Mouse (Mus musculus) CH12.LX (cell line): ENCODE measurements at regions not wholly inside any gene's neighbourhood (a gene's known extent, or its start where the extent isn't known, plus 50 kb on each side); places are given as distances from the start of the nearest gene placed in this dataset.

Experiments used
- DNase-seq: peaks from one replicate; pipeline ENCODE4 v3.0.0-alpha.2; 2013; ENCODE audit errors: extremely low read depth
- H3K27ac ChIP-seq: 2 replicates; pipeline ENCODE4 v1.5.1; 2012; ENCODE audit warnings: low read depth, mild to moderate bottlenecking, control low read depth, moderate library complexity; ENCODE audit not compliant: insufficient read depth
- H3K27me3 ChIP-seq: replicated peaks from 2 replicates; pipeline ENCODE3; 2012; ENCODE audit warnings: inconsistent platforms
- H3K36me3 ChIP-seq, 2 experiments: replicated peaks in 1 of 2; 2 replicates each; pipeline versions ENCODE3 to v1.6.1; 2012; ENCODE audit warnings: inconsistent platforms in 1 of 2, low read length in 1 of 2, mild to moderate bottlenecking in 1 of 2, mixed read lengths in 1 of 2, moderate library complexity in 1 of 2; ENCODE audit not compliant: control insufficient read depth in 1 of 2, insufficient read depth in 1 of 2
- H3K4me1 ChIP-seq, 2 experiments: 2 replicates each; pipeline ENCODE4 v1.6.1; 2012; ENCODE audit warnings: inconsistent platforms in 1 of 2, moderate library complexity in 1 of 2; ENCODE audit not compliant: insufficient read depth in 2 of 2, control insufficient read depth in 1 of 2
- H3K4me2 ChIP-seq: 2 replicates; pipeline ENCODE4 v1.6.1; 2012; ENCODE audit warnings: low read depth, mild to moderate bottlenecking, control low read depth; ENCODE audit not compliant: poor library complexity, insufficient read depth, severe bottlenecking
- H3K4me3 ChIP-seq, 3 experiments: fragments of 150-350 bp in 1 of 3; sonication (generic) in 1 of 3; replicated peaks in 1 of 3; 2 replicates each; pipeline versions ENCODE3 to v1.5.1; 2011 to 2012; ENCODE audit warnings: low read depth in 2 of 3, low read length in 2 of 3, mild to moderate bottlenecking in 2 of 3, moderate library complexity in 2 of 3, control low read depth in 1 of 3, improper control_type of control experiment in 1 of 3, inconsistent platforms in 1 of 3, mixed read lengths in 1 of 3; ENCODE audit not compliant: poor library complexity in 1 of 3
- H3K79me2 ChIP-seq: replicated peaks from 2 replicates; pipeline ENCODE4 v1.6.1; 2012; ENCODE audit warnings: mild to moderate bottlenecking, moderate library complexity; ENCODE audit not compliant: control insufficient read depth, poor library complexity, insufficient read depth, severe bottlenecking; ENCODE audit errors: extremely low read depth
- H3K9ac ChIP-seq: 2 replicates; pipeline ENCODE4 v1.6.1; 2012; ENCODE audit warnings: low read depth, mild to moderate bottlenecking, control low read depth, moderate library complexity; ENCODE audit not compliant: insufficient read depth
- H3K9me3 ChIP-seq: replicated peaks from 2 replicates; pipeline ENCODE3; 2012; ENCODE audit warnings: low read length, inconsistent platforms, mixed read lengths
- BHLHE40 ChIP-seq: IDR thresholded peaks from 2 replicates; pipeline ENCODE4 v1.6.1; 2011; ENCODE audit warnings: mild to moderate bottlenecking, low read depth, low read length, improper control_type of control experiment
- CHD2 ChIP-seq: IDR thresholded peaks from 2 replicates; pipeline ENCODE4 v1.6.1; 2011; ENCODE audit warnings: low read length, improper control_type of control experiment
- E2F4 ChIP-seq: IDR thresholded peaks from 2 replicates; pipeline ENCODE4 v1.6.1; 2011; ENCODE audit warnings: low read depth, low read length, improper control_type of control experiment; ENCODE audit not compliant: insufficient replicate concordance
- ELF1 ChIP-seq: IDR thresholded peaks from 2 replicates; pipeline ENCODE4 v1.6.1; 2014; ENCODE audit warnings: low read depth, mild to moderate bottlenecking, inconsistent platforms, low read length, improper control_type of control experiment
- EP300 ChIP-seq: IDR thresholded peaks from 2 replicates; pipeline ENCODE4 v1.6.1; 2011; ENCODE audit warnings: low read length, improper control_type of control experiment
- GABPA ChIP-seq: IDR thresholded peaks from 2 replicates; pipeline ENCODE4 v1.6.1; 2012; ENCODE audit warnings: low read depth, low read length, improper control_type of control experiment, inconsistent platforms; ENCODE audit not compliant: insufficient replicate concordance
- HCFC1 ChIP-seq: IDR thresholded peaks from 2 replicates; pipeline ENCODE4 v1.6.1; 2012; ENCODE audit warnings: low read depth, mild to moderate bottlenecking, inconsistent platforms, low read length, improper control_type of control experiment
- IRF4 ChIP-seq: IDR thresholded peaks from 2 replicates; pipeline ENCODE4 v1.6.1; 2014; ENCODE audit warnings: low read depth, mild to moderate bottlenecking, inconsistent platforms, low read length, improper control_type of control experiment
- JUND ChIP-seq: conservative IDR thresholded peaks from 2 replicates; pipeline ENCODE4 v1.6.1; 2011; ENCODE audit warnings: low read depth, low read length, improper control_type of control experiment
- MAFK ChIP-seq: IDR thresholded peaks from 2 replicates; pipeline ENCODE4 v1.6.1; 2011; ENCODE audit warnings: low read length, improper control_type of control experiment; ENCODE audit not compliant: insufficient replicate concordance
- MAX ChIP-seq: IDR thresholded peaks from 2 replicates; pipeline ENCODE4 v1.6.1; 2011; ENCODE audit warnings: low read length, improper control_type of control experiment
- MEF2A ChIP-seq: IDR thresholded peaks from 2 replicates; pipeline ENCODE4 v1.6.1; 2014; ENCODE audit warnings: low read depth, mild to moderate bottlenecking, inconsistent platforms, low read length, improper control_type of control experiment, borderline replicate concordance
- MXI1 ChIP-seq: IDR thresholded peaks from 2 replicates; pipeline ENCODE4 v1.6.1; 2011; ENCODE audit warnings: mild to moderate bottlenecking, low read depth, low read length, improper control_type of control experiment
- NRF1 ChIP-seq: IDR thresholded peaks from 2 replicates; pipeline ENCODE4 v1.6.1; 2014; ENCODE audit warnings: low read depth, mild to moderate bottlenecking, inconsistent platforms, low read length, improper control_type of control experiment, moderate library complexity
- PAX5 ChIP-seq: IDR thresholded peaks from 2 replicates; pipeline ENCODE4 v1.6.1; 2012; ENCODE audit warnings: low read length, inconsistent platforms, mixed read lengths
- POLR2AphosphoS2 ChIP-seq: IDR thresholded peaks from 2 replicates; pipeline ENCODE4 v1.6.1; 2011; ENCODE audit warnings: low read depth, low read length, improper control_type of control experiment
- RCOR1 ChIP-seq: conservative IDR thresholded peaks from 2 replicates; pipeline ENCODE4 v1.6.1; 2012; ENCODE audit warnings: low read depth, mild to moderate bottlenecking, inconsistent platforms, low read length, improper control_type of control experiment
- SIN3A ChIP-seq: IDR thresholded peaks from 2 replicates; pipeline ENCODE4 v1.6.1; 2012; ENCODE audit warnings: low read length, improper control_type of control experiment, inconsistent platforms
- SMC3 ChIP-seq: IDR thresholded peaks from 2 replicates; pipeline ENCODE4 v1.6.1; 2011; ENCODE audit warnings: low read depth, low read length, improper control_type of control experiment
- TBP ChIP-seq: conservative IDR thresholded peaks from 2 replicates; pipeline ENCODE4 v1.6.1; 2011; ENCODE audit warnings: low read depth, low read length, improper control_type of control experiment
- UBTF ChIP-seq: IDR thresholded peaks from 2 replicates; pipeline ENCODE4 v1.6.1; 2012; ENCODE audit warnings: low read depth, mild to moderate bottlenecking, inconsistent platforms, low read length, improper control_type of control experiment, moderate library complexity
- USF2 ChIP-seq: conservative IDR thresholded peaks from 2 replicates; pipeline ENCODE4 v1.6.1; 2011; ENCODE audit warnings: low read depth, low read length, improper control_type of control experiment
- ZC3H11A ChIP-seq: IDR thresholded peaks from 2 replicates; pipeline ENCODE4 v1.6.1; 2012; ENCODE audit warnings: low read depth, mild to moderate bottlenecking, inconsistent platforms, low read length, improper control_type of control experiment
- dilution Hi-C: fragments of 300-500 bp; cut with MboI; formaldehyde crosslinking; loops from 2 replicates; pipeline ENCODE4 v1.14.3; 2020; ENCODE audit warnings: low sequenced_read_pairs; ENCODE audit not compliant: extremely low pct_unique_long_range_greater_than_20kb, extremely low pct_ligation_motif_present
- in situ Hi-C: fragments of 300-500 bp; cut with MboI; formaldehyde crosslinking; loops from 3 replicates; pipeline ENCODE4 v1.14.3; 2019; ENCODE audit warnings: low sequenced_read_pairs, low pct_ligation_motif_present, low pct_unique_long_range_greater_than_20kb, mixed read lengths

- Histone ChIP-seq H3K79me2 (no peaks in the 10 kb centered on the region), H3K27ac (no peak overlapping the region), H3K4me3 (no peak overlapping the region), H3K4me1 (no peaks in the 10 kb centered on the region), H3K4me2 (no peak overlapping the region), H3K27me3 (no peaks in the 10 kb centered on the region), H3K9me3 (no peaks in the 10 kb centered on the region), H3K36me3 (no peaks in the 10 kb centered on the region), H3K9ac (no peak overlapping the region)
- in situ Hi-C loops = no loop called here
- DNase-seq = no peak
- no peak for TF ChIP-seq NRF1
- TF ChIP-seq ELF1 = no peak
- no peak for TF ChIP-seq HCFC1
- no peak for TF ChIP-seq JUND
- TF ChIP-seq MAFK = no peak
- no peak for TF ChIP-seq BHLHE40
- TF ChIP-seq E2F4 = no peak
- no peak for TF ChIP-seq MAX
- no peak for TF ChIP-seq CHD2
- TF ChIP-seq MXI1 = no peak
- TF ChIP-seq PAX5 = no peak
- no peak for TF ChIP-seq MEF2A
- TF ChIP-seq POLR2AphosphoS2 = no peak
- dilution Hi-C loops = no loop called here
Observed at GRCm38 (mm10) chr4:31671530-31672170, 292.2 kb upstream of the Map3k7 start.

DNA sequence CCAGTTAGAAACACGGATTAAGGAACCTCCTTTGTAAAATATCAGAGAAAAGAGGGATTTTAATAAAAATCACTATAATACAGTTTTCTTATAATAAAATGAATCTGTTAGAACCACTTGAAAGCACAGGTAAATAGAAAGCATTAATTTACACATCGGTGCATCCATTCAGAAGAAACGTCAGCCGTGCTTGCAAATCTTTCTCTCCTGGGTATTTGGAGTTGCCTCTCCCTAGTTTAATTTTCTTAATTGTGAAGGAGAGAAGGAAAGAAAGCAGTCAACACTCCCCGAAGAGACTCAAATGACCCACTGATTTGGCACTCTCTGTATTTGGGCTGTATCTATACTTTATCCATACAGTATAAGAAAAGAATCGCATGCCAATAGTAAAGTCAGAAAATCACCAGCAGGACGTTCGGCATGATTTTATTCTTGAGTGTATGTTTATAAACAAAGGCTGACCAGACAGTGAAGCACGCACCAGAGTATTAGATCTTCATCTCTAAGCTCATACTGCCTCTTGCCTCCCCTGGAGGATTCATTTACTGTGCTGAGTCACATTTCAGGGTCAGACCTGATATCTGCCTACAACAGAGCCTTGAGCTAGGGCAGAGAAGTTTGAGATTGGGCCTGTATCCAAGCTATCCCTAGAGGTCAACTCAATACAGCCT lies 291.6 kb upstream of the Map3k7 start:
- in situ Hi-C loops = no loop called here
- no peak for DNase-seq
- no peaks in the 10 kb centered on the region for H3K36me3 ChIP-seq
- dilution Hi-C loops = no loop called here
- no peaks in the 10 kb centered on the region for H3K27me3 ChIP-seq
- H3K9ac ChIP-seq = no peak overlapping the region
- H3K9me3 ChIP-seq = no peaks in the 10 kb centered on the region
- H3K4me3 ChIP-seq = no peak overlapping the region
- H3K79me2 ChIP-seq = no peaks in the 10 kb centered on the region
- H3K27ac ChIP-seq = no peak overlapping the region
- no peak for TF ChIP-seq TBP
- no peak for TF ChIP-seq ZC3H11A
- TF ChIP-seq SMC3 = no peak
- no peak for TF ChIP-seq CHD2
- no peak for TF ChIP-seq SIN3A
- no peak for TF ChIP-seq EP300
- no peak for TF ChIP-seq HCFC1
- TF ChIP-seq USF2 = no peak
- TF ChIP-seq RCOR1 = no peak
- no peak for TF ChIP-seq IRF4
- TF ChIP-seq UBTF = no peak
- no peak for TF ChIP-seq GABPA
- no peak for TF ChIP-seq NRF1
- TF ChIP-seq MXI1 = no peak
- no peaks in the 10 kb centered on the region for H3K4me1 ChIP-seq
- no peak overlapping the region for H3K4me2 ChIP-seq
